Mouse (Mus musculus): ENCODE data around the gene Tmem59l.

- TF ChIP-seq POLR2AphosphoS5 (IDR thresholded peaks at IDR 0.05; ENCODE audit: insufficient replicate concordance, low read depth, low read length): no peak
- TF ChIP-seq CTCF (IDR thresholded peaks at IDR 0.05; ENCODE audit: low read depth, low read length): no peak
These were observed 23.2 kb upstream of the Tmem59l start, which contains the start of gene Uba52 for GRCm38 (mm10) chr8:70510228-70510915.

Data from G1E (cell line).